Mouse (Mus musculus) hindbrain, embryonic 16.5 days (tissue): ENCODE results near the gene Srebf1. TPM values are rescaled to one million over a fixed set of nuclear protein-coding genes. Genes with fewer than 3 reads are reported as not detected.

Source experiments
- ATAC-seq: fragments of 200-750 bp; cut with Nextera tagmentation; 2 replicates; pipeline ENCODE4 v1.8.0; 2017; ENCODE audit warnings: moderate TSS enrichment, moderate library complexity
- H3K27ac ChIP-seq: fragments of 300-500 bp; sonication (generic); 2 replicates; pipeline ENCODE4 v1.5.1; 2014; ENCODE audit warnings: low read depth, mild to moderate bottlenecking, control low read depth, low read length, moderate library complexity
- H3K27me3 ChIP-seq: fragments of 300-500 bp; sonication (generic); replicated peaks from 2 replicates; pipeline ENCODE4 v1.6.1; 2014; ENCODE audit warnings: low read length; ENCODE audit not compliant: control insufficient read depth, insufficient read depth
- H3K36me3 ChIP-seq: fragments of 300-500 bp; sonication (generic); 2 replicates; pipeline ENCODE4 v1.6.1; 2014; ENCODE audit warnings: mild to moderate bottlenecking, low read length, moderate library complexity, mixed read lengths; ENCODE audit not compliant: control insufficient read depth, insufficient read depth
- H3K4me1 ChIP-seq: fragments of 300-500 bp; sonication (generic); 2 replicates; pipeline ENCODE4 v1.6.1; 2014; ENCODE audit warnings: low read depth, low read length; ENCODE audit not compliant: control insufficient read depth, insufficient read depth
- H3K4me2 ChIP-seq: fragments of 300-500 bp; sonication (generic); 2 replicates; pipeline ENCODE4 v1.6.1; 2014; ENCODE audit warnings: mild to moderate bottlenecking, low read length, control low read depth, moderate library complexity
- H3K4me3 ChIP-seq: fragments of 300-500 bp; sonication (generic); 2 replicates; pipeline ENCODE4 v1.5.1; 2014; ENCODE audit warnings: mild to moderate bottlenecking, low read length, control low read depth, moderate library complexity
- H3K9ac ChIP-seq: fragments of 300-500 bp; sonication (generic); 2 replicates; pipeline ENCODE4 v1.6.1; 2014; ENCODE audit warnings: low read depth, mild to moderate bottlenecking, control low read depth, low read length, moderate library complexity
- H3K9me3 ChIP-seq: fragments of 300-500 bp; sonication (generic); 2 replicates; pipeline ENCODE4 v1.6.1; 2014; ENCODE audit warnings: mild to moderate bottlenecking, low read length, moderate library complexity; ENCODE audit not compliant: control insufficient read depth
- WGBS: fragments of 180-500 bp; shearing (Covaris S2); extraction: QIAGEN DNeasy Blood & Tissue Kit; methylation state at CpG from one replicate; pipeline ENCODE4 v1.1.7; 2014; 5-methylcytosine and 5-hydroxymethylcytosine counted together
- polyA plus RNA-seq: library from polyadenylated mRNA; unstranded; fragments of >200 nt; fragmentation: Nextera tagmentation; extraction: Ambion mirVana; gene quantifications from 2 replicates; pipeline ENCODE4 v1.2.1, GENCODE M21; 2015

Srebf1 gene
- polyA plus RNA-seq = 42.5 and 44.8 TPM in 2 replicates

GRCm38 (mm10) chr11:60222469-60223236 is at the start of gene Srebf1:
Gene Srebf1 (minus strand): TSS chr11:60222581.
- Histone ChIP-seq H3K4me1 (peaks cover 19% of the 10 kb centered on the region), H3K36me3 (no peaks in the 10 kb centered on the region), H3K27me3 (no peaks in the 10 kb centered on the region), H3K9ac (peak within 1 kb of the TSS; percentile 54), H3K4me2 (peak within 1 kb of the TSS; percentile 69), H3K9me3 (no peaks in the 10 kb centered on the region), H3K27ac (peak within 1 kb of the TSS; percentile 71), H3K4me3 (peak within 1 kb of the TSS; percentile 34)
- peak; percentile 65 for ATAC-seq
- 5% methylated on average over 46 of the region's 46 CpGs for WGBS

GRCm38 (mm10) chr11:60268563-60268962 is 46.2 kb upstream of the Srebf1 start:
- WGBS = 53% methylated on average over 3 of the region's 3 CpGs
- Histone ChIP-seq H3K4me2 (no peak overlapping the region), H3K9ac (no peak overlapping the region)

GRCm38 (mm10) chr11:60265271-60265985 is 43.0 kb upstream of the Srebf1 start:
- whole genome bisulfite sequencing = 81% methylated on average over 4 of the region's 4 CpGs

More at GRCm38 (mm10) chr11:60268563-60268962, 46.2 kb upstream of the Srebf1 start:
- H3K36me3 ChIP-seq = peaks cover 4% of the 10 kb centered on the region
- H3K4me3 ChIP-seq = no peak overlapping the region
- no peak overlapping the region for H3K27ac ChIP-seq
- peaks cover 12% of the 10 kb centered on the region for H3K4me1 ChIP-seq
- no peaks in the 10 kb centered on the region for H3K27me3 ChIP-seq
- H3K9me3 ChIP-seq = no peaks in the 10 kb centered on the region
- ATAC-seq = no peak

GRCm38 (mm10) chr11:60264651-60265050 is 42.3 kb upstream of the Srebf1 start:
- Histone ChIP-seq H3K4me2 (no peak overlapping the region), H3K9me3 (no peaks in the 10 kb centered on the region), H3K4me3 (no peak overlapping the region), H3K36me3 (no peaks in the 10 kb centered on the region; the same call in 1 of the 2 replicates), H3K27ac (peak overlapping the region; percentile 40; the same call in 1 of the 2 replicates), H3K9ac (no peak overlapping the region), H3K27me3 (no peaks in the 10 kb centered on the region), H3K4me1 (peaks cover 4% of the 10 kb centered on the region; the same call in 1 of the 2 replicates)
- 65% methylated on average over 1 of the region's 1 CpGs for WGBS
- peak; percentile 70; the same call in 1 of the 2 replicates for ATAC-seq

More at GRCm38 (mm10) chr11:60265271-60265985, 43.0 kb upstream of the Srebf1 start:
- Histone ChIP-seq H3K27me3 (no peaks in the 10 kb centered on the region), H3K4me1 (peaks cover 4% of the 10 kb centered on the region; the same call in 1 of the 2 replicates), H3K27ac (no peak overlapping the region), H3K9ac (no peak overlapping the region), H3K36me3 (peaks cover 4% of the 10 kb centered on the region), H3K4me3 (no peak overlapping the region), H3K4me2 (no peak overlapping the region), H3K9me3 (no peaks in the 10 kb centered on the region)
- peak; percentile 6; the same call in 1 of the 2 replicates for ATAC-seq

DNA sequence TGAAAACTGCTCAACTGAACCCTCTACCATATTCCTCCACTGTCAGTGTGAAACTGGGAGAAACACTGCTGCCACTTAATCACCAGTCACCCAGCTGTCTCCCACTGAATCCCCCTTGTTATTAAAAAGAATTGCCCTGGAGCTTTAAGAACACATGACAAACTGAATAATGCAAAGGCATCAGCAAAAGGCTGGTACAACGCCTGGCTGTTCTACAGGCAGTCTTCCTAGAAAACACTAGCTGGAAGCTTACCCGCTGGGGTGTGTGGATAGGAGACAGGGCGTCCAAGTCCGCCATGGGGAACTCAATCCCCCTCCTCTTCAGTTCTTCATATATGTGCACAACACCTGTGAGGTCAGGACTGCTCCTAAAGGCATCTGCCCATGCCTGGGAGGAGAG is 40.0 kb upstream of the Srebf1 start:
- Histone ChIP-seq H3K27ac (no peak overlapping the region), H3K36me3 (peaks cover 6% of the 10 kb centered on the region), H3K4me3 (no peak overlapping the region), H3K27me3 (no peaks in the 10 kb centered on the region), H3K4me1 (peaks cover 4% of the 10 kb centered on the region; the same call in 1 of the 2 replicates), H3K4me2 (no peak overlapping the region), H3K9ac (no peak overlapping the region), H3K9me3 (no peaks in the 10 kb centered on the region)
- no peak for ATAC-seq
- WGBS = 73% methylated on average over 4 of the region's 4 CpGs

- H3K27me3 ChIP-seq = no peaks in the 10 kb centered on the region
Observed at GRCm38 (mm10) chr11:60260743-60261142, 38.4 kb upstream of the Srebf1 start.

GRCm38 (mm10) chr11:60257696-60258095 is 35.3 kb upstream of the Srebf1 start:
- Histone ChIP-seq H3K4me1 (peaks cover 17% of the 10 kb centered on the region), H3K4me3 (no peak overlapping the region), H3K27me3 (no peaks in the 10 kb centered on the region), H3K27ac (no peak overlapping the region), H3K4me2 (no peak overlapping the region), H3K9me3 (no peaks in the 10 kb centered on the region), H3K9ac (no peak overlapping the region), H3K36me3 (peaks cover 7% of the 10 kb centered on the region)
- ATAC-seq = no peak
- 76% methylated on average over 2 of the region's 2 CpGs for WGBS

More at GRCm38 (mm10) chr11:60260743-60261142, 38.4 kb upstream of the Srebf1 start:
- Histone ChIP-seq H3K4me3 (no peak overlapping the region), H3K9me3 (no peaks in the 10 kb centered on the region), H3K4me2 (no peak overlapping the region), H3K4me1 (peaks cover 15% of the 10 kb centered on the region), H3K27ac (no peak overlapping the region), H3K9ac (no peak overlapping the region), H3K36me3 (peaks cover 7% of the 10 kb centered on the region)
- WGBS = 95% methylated on average over 3 of the region's 3 CpGs
- ATAC-seq = no peak

DNA sequence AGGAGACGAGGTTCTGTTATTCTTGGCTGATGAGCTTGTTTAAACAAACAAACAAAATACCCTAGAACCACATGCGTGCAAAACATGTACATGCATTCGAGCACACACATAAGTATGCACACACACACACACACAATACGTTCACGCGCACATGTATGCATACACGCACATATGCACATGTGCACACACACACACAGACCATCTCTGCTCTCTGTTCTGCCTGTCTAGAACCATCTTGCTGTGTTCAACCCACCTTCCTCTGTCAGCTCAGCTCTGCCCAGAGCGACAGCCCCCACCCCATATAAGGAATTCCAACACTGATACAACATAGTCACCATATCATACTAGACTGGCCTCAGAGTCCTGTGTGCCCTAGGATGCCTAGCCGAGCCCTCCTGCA is 34.3 kb upstream of the Srebf1 start:
- WGBS = 77% methylated on average over 9 of the region's 9 CpGs
- Histone ChIP-seq H3K27me3 (no peaks in the 10 kb centered on the region), H3K4me1 (peaks cover 17% of the 10 kb centered on the region), H3K36me3 (peaks cover 7% of the 10 kb centered on the region), H3K9me3 (no peaks in the 10 kb centered on the region), H3K27ac (peak overlapping the region; percentile 3; the same call in 1 of the 2 replicates), H3K9ac (no peak overlapping the region), H3K4me3 (no peak overlapping the region), H3K4me2 (no peak overlapping the region)
- peak; percentile 38 for ATAC-seq

DNA sequence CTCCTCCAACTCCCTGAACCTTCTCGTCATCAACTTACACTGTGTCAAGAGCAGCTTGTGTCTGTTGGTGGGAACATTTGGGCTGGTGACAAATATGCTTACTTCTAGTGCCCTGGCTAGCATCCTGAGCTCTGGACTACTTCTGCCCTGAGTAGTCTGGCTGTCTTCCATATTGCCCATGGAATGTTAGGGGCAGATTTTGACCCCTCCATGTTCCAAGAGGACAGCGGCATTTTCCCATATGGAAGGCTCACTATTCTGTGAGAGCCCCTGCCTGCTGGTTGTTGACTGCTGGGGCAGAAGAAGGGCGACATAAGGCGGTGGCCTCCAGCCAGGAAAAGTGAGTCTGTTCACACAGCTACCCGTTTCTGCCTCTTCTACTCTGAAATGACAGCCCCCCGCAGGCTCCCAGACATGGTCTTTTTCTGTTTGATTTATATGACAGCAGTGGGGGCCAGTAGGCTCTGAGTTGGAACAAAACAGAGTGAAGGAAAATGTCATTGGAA is 33.8 kb upstream of the Srebf1 start:
- peaks cover 17% of the 10 kb centered on the region for H3K4me1 ChIP-seq
- H3K4me2 ChIP-seq = no peak overlapping the region
- no peak overlapping the region for H3K9ac ChIP-seq
- no peaks in the 10 kb centered on the region for H3K9me3 ChIP-seq
- peaks cover 7% of the 10 kb centered on the region for H3K36me3 ChIP-seq
- H3K4me3 ChIP-seq = no peak overlapping the region
- peak overlapping the region; percentile 60; the same call in 1 of the 2 replicates for H3K27ac ChIP-seq
- peak; percentile 80 for ATAC-seq
- WGBS = 35% methylated on average over 6 of the region's 6 CpGs
- no peaks in the 10 kb centered on the region for H3K27me3 ChIP-seq
